Mouse (Mus musculus) cerebellum, adult 11 months (tissue): Measurements from ENCODE around the gene Poc5.

Experiments used
- DNase-seq: peaks from one replicate; pipeline ENCODE4 v3.0.0; 2022

The Poc5 gene

DNA sequence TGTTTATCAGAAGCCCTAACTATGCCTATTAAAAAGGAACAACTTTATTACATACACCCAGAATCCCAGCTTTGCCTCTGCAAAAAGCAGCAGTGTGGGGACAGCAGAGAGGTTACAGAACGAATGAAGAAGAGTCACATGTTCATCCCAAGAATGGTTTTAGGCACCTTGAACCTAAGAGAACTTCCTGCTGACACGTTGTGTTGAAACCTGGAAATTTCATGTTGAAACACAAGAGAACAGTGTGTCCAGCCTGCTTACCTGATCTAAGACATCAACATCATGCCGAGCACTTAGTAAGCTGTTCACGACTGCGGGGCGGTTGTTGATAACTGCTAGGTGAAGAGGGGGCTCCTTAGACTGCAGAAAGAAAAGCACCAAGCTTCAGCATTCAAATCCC lies 44.9 kb downstream of the Poc5 start:
- no peak for DNase-seq

DNA sequence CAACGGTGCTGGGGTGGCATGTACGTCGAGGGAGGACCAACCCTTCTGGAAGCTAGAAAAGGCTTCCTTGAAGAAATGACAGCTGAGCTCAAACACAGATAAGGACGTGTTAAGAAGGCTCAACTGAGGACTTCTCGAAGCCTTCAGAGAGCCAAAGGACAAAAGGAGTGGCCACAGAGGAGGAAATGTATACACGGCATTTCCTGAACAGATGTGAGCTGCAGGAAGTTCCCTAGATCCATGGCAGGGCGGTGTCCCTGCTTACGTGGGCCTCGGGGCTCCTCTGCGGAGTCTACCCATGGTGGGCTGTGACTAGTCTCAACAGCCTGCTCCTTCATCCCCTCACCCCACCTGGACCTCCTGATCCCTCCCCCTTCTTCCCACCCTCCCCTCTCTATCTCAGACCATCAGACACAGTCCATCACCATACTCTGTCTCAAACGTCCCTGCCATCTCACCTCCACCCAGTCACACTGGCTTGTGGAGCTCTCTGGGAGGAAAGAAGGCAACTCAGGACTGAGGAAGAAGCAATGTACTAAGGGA lies 45.6 kb downstream of the Poc5 start:
- no peak for DNase-seq

DNA sequence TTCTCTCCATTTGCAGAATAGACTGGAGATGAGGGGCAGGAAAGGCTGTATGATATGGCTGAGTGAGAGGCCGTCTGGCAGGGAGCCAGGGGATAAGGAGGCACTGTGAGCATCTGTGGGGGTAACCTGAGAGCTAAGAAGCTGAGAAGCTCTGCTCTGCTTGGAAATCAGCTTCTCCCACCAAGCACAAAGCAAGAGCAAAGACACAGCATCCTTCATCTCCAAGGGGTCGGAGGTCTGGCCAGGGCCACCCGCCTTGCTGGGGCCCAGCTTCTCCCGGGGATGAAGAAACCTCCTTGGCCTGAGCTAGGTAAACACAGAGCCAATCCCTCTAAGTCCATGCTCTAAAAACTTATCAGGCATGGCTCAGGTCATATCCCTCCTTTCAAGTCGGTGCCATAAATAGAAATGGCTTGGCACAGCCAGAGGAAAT lies 46.8 kb downstream of the Poc5 start:
- DNase-seq, result no peak

DNA sequence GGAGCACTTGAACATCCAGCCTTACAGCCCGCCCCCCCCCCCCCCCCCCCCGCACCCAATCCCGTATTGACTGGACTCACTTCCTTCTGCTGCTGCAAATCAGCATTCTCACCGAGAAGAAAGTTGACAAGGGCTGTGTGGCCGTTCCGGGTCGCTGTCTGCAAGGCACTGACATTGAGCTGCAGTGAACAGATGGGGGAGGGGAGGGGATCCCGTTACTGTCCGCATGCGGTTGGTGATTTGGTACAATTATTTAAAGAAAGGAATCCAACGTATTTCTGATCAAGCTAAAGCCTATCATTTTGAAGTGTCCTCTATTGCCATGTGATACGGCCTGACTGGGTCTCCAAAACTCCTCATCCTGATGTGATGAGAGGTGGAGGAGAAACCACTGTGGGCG lies 47.7 kb downstream of the Poc5 start:
- DNase-seq, result no peak

DNA sequence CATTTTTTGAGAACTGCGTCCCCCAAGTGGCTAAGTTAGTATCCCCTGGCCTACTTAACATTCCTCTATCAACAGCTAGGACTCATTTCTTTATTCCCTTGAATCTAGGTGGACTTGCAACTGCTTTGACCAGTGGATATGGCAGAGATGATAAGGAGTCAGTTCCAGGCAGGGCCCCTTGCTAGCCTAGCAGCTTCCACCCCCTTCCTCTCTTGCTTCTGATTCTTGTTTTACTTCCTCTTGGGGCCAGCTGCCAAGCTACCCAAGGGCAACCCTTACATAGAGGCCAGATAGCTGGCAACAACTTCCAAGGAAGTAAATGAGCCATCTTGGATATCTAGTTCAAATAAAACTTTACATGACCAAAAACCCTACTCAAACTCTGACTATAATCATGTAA lies 48.8 kb downstream of the Poc5 start:
- DNase-seq, result no peak

DNA sequence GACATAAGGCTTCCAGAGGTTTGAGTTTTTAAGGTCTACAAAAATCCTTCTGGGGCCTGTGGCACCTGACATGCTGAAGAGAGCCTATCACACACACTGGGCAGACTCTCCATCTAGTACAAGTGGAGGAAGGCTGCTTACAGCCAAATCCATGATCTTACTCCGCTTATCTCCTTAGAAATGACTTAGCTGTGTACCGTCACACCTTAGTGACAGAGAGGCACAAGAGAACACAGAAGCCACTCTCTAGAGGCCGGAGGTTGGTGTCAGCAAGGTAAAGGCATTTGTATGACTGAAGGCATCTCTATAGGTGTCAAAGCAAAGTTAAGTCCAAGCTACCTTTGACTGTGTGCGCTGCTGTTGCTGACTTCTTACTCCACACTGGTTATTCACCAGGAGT lies 52.3 kb downstream of the Poc5 start:
- no peak for DNase-seq

DNA sequence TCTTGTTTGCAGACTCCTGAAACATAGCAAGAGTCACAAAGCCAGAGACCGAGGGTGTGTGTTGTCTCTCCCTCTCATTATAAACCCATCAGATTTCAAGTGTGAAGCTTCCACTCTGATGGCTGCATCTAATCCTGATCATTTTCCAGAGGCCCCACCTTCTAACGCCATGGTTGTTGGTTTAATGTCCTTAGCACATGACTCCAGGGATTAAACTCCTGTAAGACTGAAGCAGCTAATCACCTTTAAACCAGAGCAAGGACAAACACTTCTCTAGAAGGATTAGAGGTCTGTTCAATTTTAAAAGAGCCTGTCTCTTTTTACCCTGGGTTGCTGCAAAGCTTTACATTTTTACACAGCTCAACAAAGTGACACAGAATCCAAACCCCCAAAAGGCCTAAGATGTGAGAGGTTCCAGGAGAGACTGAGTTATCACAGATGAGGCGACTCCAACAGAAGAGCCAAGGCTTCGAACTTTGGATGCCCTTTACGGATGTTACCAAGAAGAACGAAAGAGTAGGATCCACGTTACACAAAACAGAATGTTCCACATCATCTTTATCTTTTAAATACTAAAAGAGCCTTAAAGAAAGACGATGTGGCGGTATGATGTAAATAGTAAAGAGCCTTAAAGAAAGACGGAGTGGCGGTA lies 62.2 kb downstream of the Poc5 start:
- DNase-seq, result no peak

DNA sequence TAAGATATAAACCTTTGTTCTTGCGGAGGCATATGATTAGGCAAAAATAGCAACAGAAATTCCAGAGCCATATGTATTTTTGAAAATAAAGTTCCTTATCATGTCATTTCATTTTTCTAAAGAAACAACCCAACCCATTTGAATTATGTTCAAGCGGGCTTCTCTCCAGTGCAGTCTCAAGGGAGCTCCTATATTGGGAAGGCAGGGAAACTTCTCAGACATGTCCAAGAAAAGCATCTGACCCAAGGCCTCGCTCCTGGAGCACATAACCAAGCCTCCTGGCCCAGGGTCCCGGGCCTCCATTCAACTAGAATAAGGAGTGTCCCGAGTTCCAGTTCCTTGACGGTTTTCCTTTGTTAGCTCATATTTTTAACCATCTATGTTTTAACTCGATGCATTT lies 62.8 kb downstream of the Poc5 start:
- no peak for DNase-seq

DNA sequence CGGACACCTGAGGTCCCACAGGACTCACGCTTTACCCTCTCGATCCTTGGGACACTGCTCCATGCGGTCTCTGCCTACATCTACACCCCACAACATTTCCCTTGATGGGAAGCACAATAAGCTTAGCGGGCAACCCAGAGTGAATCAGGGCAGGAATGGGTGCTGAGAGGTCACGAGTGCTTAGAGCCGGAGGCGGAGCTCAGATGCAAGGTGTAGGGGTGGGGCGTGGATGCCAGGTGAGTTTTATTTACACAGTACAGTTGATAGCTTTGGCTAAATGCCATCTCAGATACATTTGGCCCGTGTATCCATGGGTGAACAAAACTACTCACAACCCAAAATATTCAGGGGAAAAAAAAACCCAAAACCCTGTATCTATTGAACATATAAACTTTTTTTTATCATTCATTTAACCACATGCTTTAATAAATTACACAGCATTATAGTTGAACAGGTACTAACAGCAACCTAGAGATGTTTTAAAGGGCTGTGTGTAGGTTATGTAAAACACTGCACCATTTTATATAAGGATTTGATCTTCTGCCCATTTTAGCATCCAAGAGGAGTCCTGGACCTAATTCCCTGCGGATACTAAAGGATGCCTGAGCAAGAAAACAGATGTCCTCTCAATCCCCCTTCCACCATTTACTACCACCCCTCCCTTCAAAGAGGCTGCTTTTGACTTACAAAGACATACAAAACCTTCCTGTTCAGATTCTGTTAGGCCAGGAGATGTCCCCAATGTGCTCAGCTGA lies 63.5 kb downstream of the Poc5 start:
- DNase-seq, result no peak

DNA sequence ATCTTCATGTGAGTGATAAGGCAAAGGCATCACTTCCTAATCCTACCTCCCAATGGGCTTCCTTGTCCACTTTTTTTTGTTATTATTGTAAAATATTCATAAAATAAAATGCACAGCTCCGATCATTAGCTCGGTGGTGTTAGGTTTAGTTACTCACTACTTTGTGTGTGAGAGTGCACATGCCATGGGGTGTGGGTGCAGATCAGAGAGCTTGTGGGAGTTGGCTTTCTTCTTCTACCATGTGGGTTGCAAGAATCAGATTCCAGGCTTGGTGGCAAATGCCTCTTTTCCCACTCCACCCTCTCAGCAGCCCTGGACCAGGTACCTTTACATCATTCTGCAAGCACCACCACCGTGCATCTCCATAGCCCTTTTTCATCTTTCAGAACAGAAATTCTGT lies 64.5 kb downstream of the Poc5 start:
- no peak for DNase-seq

DNA sequence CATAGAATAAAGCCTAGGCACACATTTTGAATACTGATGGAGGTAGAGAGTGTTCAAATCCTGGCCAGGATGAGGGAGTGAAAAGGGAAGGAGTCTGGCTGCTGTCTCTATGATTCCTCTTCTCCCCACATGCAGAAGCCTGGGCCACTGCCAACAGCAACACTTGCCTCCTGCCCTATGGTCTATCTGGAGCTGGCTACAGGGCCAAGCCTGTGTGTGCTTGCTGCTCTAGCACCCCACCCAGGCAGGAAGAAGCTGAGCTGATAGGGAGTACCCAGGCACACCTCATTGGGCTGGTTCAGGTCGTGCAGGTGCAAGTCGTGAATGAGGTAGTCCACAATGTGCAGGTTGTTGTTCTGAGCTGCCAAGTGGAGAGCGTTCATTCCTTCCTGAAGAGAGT lies 66.2 kb downstream of the Poc5 start:
- no peak for DNase-seq

DNA sequence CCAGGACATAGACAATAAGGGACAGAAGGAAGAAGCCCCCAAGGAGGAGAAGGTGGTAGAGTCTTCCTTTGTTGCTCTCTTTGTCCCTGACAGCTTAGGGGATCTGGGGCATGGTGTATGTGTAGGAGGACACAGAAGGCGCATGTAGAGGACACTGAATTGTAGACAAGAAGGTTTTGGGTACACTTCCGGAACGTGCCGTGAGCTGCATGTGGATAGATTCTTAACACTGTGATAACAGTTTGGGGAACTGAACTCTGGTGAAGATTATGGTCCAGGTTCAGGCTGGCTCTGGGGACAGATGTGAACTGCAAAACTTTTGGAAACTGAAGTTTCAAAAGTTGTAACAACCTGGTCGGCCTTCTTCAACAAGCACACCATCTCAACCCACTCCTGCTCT lies 69.5 kb downstream of the Poc5 start:
- DNase-seq, result no peak

DNA sequence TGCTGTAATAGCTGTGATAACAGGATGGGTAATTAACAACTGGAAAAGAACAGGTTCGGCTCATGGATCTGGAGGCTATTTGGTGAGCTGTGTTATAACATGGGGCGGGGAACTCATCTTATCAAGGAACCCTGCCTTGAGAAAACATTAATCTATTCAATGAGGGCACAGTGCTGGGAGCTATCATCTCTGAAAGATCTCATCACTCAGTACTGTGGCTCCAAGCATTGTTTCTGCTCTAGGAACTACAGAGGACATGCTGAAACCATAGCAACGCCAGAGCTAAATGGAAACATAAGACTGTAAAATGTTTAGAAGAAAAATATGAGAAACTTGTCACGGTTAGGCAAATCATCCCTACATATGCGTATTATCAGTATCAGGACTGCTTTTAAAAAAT lies 69.9 kb downstream of the Poc5 start:
- no peak for DNase-seq

DNA sequence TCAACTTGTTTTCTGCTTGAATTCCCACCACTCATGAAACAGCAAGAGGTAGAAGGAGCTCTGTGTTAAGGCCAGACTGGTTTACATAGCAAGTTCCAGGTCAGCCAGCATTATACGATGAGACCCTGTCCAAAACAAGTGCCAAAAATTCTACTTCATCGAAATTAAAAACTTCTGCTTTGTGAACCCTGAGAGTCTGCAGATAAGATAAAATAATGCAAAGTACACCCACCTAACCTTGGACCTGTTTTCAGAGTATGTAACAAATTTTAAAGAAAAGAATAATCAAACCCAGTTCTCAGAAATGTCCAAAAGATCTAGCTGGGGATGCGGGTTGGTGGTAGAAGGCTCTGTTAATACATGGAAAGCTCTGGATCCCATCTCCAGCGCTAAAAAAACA lies 70.5 kb downstream of the Poc5 start:
- no peak for DNase-seq

DNA sequence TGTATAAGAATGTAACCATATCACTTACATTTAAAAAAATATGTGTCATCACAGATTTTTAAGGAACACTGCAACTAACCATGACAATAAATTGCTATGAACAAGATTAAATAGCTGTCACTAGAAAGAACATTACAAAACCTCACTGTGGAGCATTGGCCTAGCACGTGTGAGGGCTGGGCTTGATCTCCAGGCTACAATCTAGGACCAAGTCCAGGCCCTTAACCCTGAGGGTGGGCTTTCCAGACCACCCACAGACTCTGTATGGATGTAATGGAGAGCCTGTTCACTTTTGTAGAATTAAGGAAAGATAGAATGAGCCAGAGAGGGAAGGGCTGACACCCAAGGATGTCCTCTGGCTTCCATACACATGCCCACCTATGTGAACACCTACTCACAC lies 74.5 kb downstream of the Poc5 start:
- DNase-seq, result no peak

DNA sequence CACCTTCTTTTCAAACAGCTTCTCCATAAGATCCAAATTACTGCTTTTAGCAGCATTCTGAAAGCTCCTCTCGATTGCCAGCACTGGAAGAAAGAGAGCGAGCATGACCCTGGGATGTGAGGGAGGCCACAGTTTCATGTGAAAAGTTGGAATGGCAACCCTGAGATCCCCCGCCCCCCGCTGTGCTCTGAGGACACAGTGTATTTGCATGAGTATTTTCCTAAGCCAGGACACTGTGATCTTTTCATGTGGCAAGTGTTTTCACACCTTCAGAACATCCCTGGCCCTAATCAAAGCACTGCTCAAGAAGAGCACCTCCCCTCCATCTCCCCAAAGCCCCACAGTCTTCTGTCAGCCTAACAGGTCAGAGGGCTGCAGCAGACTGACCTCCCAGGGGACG lies 77.2 kb downstream of the Poc5 start:
- DNase-seq, result no peak
